Mouse (Mus musculus) thymus, adult 18-20 months (tissue): ENCODE measurements around the gene Pycr1.

ENCODE experiments used
- DNase-seq, 2 experiments: peaks; one replicate each; pipeline ENCODE4 v3.0.0; 2022; ENCODE audit warnings: mixed read lengths in 2 of 2

The Pycr1 gene

DNA sequence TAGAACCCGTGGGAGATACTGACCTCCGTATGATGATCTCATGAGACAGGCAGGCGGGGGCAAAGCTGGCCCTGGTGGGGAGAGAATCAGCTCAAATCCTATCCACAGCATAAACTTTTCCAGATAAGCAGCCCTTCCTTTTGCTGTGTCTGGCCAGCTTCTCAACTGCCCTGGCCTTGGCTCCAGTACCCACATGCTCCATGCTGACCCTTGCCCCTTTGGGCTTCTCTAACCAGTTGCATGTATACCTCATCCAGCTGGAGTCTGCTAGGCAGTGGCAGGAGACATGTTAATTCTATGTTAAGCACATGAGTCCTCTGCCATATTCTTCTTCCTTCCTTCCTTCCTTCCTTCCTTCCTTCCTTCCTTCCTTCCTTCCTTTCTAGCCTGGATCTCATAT lies 11.2 kb upstream of the Pycr1 start:
- no peak for DNase-seq

GRCm38 (mm10) chr11:120651872-120652271 lies 8.3 kb upstream of the Pycr1 start:
- DNase-seq: no peak

- peak in 1 of 2 experiments; percentile 49 for DNase-seq
These were observed 4.5 kb upstream of the Pycr1 start, which contains the start of gene Myadml2 for GRCm38 (mm10) chr11:120648001-120648476. Myadml2 (minus strand) TSS chr11:120648158.

- no peak for DNase-seq
These were observed 3.7 kb upstream of the Pycr1 start for GRCm38 (mm10) chr11:120647047-120647830.

GRCm38 (mm10) chr11:120642939-120643600 lies 499 bp downstream of the Pycr1 start:
- DNase-seq: peak; percentile 31 to 33

- DNase-seq: no peak
These were observed 1.7 kb downstream of the Pycr1 start for GRCm38 (mm10) chr11:120641869-120642268.

- DNase-seq: no peak
These were observed 2.3 kb downstream of the Pycr1 start for GRCm38 (mm10) chr11:120641255-120641654.

DNA sequence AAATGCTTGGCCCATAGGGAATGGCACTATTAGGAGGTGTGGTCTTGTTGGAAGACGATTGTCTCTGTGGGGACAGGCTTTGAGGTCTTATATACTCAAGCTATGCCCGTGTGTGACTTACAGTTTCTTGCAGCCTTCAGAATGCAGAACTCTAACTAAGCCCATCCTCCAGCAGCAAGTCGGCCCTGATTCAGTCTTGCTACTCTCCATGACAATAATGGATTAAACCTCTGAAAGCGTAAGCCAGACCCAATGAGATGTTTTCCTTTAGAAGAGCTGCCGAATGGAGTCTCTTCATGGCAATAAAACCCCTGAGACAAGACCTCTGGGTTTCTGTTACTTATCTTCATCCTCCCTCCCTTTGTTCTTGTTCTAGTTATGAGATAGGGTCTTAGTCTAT lies 8.8 kb downstream of the Pycr1 start:
- no peak for DNase-seq

GRCm38 (mm10) chr11:120633520-120634343 lies 9.8 kb downstream of the Pycr1 start, which contains the start of gene Mafg:
Mafg (minus strand) TSS chr11:120633600.
- peak; percentile 79 to 82 for DNase-seq

- peak; percentile 50 to 63 for DNase-seq
These were observed 10.7 kb downstream of the Pycr1 start for GRCm38 (mm10) chr11:120632559-120633519.

GRCm38 (mm10) chr11:120631726-120632448 lies 11.7 kb downstream of the Pycr1 start:
- no peak for DNase-seq

GRCm38 (mm10) chr11:120630881-120631725 lies 12.5 kb downstream of the Pycr1 start:
- DNase-seq: no peak

DNA sequence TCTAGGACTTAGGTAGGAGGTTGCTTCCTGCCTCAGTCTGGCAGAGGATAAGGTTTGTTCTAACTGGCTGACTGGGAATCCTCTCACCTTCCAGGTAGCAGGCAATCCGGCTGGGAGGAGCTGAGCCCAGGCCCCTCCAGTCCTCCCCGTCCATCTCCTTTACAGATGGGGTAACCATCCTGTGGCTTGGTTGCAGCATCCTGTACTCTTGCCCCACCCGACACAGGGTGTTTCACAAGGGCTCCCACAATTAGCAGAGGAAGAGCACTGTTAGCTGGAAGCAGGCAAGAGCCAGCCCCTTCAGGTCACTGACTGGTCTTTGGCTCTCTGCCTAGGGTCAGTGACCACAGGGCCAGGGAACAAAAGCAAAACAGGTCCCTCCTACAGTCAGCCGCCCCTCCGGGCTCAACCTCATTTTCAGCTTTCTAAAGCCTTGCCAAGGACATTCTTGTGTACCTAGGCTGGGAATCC lies 13.1 kb downstream of the Pycr1 start:
- no peak for DNase-seq

DNA sequence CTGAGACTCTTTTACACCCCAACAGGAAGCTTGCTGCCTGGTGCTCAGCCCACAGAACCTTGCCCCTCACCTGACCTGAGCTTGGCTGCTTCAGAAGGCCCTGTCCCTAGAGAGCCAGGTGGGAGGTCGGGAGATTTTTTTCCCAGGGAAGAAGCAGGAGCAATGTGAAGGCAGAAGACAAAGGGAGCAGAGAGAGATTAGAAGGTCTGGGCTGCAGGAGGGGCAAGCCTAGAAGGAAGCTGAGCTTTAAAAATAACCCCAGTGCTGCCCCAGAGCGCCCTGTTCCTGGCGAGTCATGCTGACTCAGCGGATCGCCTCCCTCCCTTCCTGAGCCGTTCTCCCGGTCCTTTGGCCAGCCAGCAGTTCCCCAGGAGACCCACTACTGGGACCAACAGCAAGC lies 13.7 kb downstream of the Pycr1 start:
- no peak for DNase-seq

DNA sequence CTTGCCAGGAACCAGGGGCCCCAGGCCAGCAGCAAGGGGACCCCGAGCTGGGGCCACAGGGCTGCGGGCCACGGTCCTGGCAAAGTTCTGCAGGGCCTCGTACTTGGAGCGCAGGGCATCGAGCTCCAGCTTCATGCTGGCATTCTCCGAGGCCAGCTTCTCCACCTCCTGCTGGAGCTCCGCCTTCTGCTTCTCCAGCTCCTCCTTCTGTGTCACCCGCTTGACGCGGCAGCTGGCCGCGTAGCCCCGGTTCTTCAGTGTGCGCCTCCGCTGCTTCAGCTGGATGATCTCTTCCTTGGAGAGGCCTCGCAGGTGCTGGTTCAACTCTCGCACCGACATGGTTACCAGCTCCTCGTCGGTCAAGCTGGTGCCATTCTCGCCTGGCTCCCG lies 14.2 kb downstream of the Pycr1 start:
- DNase-seq: peak; percentile 70 to 75

- DNase-seq: no peak
These were observed 14.8 kb downstream of the Pycr1 start for GRCm38 (mm10) chr11:120628601-120629340.

DNA sequence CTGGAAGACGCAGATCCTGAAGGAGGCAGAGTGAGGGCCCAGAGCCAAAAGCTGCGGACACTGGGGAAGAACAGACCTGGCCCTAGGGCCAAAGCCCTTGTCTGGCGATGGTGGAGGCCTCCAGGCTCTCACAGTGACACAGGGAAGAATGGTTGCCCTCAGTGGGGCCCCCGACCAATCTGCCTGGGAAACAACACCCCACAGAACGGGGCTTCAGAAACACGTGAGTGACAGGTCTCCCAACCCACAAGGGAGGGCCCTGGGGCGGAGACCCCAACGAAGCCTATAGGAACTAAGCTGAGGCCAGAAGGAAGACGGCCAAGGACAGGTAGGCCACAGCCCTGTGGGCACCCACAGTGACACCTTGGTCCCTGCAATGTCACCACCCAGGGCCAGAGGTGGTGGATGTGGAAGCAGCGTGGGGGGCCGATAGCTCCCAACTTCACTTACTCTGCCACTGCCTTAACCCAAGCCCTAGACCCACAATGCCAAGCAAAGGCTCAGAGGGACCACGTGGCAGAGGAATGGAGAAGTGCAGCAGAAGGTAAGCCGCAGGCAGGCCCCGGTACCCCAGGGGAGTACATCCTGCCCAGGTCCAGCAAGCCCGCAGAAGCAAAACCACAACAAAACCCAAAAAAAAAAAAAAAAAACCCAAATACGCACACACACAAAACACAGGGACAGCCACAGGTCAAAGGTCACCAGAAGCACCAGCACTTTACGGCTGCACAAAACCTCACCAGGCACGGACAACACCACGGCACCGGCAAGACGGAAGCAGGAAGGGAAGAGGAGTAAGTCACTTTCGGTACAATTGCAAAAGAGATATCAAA lies 15.9 kb downstream of the Pycr1 start:
- peak; percentile 56 to 72 for DNase-seq

DNA sequence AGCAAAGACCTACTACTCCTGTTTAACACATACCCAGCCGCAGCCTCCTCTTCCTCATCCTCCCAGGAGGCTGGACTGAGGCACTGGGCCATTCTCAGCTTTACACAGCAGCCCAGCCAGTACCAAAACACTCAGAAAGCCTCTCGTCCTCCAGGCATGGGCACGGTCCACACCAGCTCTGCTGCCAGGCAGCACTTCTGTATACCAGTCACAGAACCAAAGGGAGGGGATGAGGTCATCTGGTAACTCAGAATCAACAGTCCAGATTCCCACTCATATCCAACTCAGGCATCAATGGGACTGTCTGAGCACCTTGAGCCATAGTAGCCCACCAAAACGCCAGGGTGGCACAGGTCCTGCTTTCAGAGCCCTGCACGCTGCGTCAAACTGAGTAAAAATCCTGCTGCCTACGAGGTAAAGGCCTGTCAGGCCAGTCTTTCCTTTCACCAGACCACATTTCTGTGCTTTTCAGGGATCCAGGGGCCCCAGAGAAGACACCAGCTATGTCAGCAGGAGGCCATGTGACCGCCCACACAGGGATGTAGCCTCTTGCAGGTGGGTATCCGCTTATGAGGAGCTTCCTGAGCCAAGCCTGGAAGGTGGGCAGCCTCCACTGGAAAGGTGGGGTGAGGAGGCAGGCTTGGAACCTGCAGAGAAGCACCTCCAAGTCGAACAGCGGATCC lies 16.6 kb downstream of the Pycr1 start:
- no peak for DNase-seq
